Mouse (Mus musculus) olfactory bulb, adult 2 months (tissue): ENCODE data around the gene Furin.

Experiments used
- CTCF ChIP-seq: fragments of 200-500 bp; IDR thresholded peaks from 2 replicates; pipeline ENCODE4 v1.5.1; 2012; ENCODE audit warnings: low read depth, mild to moderate bottlenecking, low read length, moderate library complexity; ENCODE audit not compliant: insufficient read depth
- POLR2A ChIP-seq: fragments of 200-500 bp; IDR thresholded peaks from 2 replicates; pipeline ENCODE4 v1.6.1; 2012; ENCODE audit warnings: mild to moderate bottlenecking, low read depth, low read length, moderate library complexity; ENCODE audit not compliant: insufficient read depth

GRCm38 (mm10) chr7:80374280-80374679 is 31.0 kb downstream of the Furin start:
- no peak for TF ChIP-seq POLR2A
- no peak for TF ChIP-seq CTCF
